Mouse (Mus musculus): ENCODE results near the gene Cd300lb. TPM values are rescaled to one million over a fixed set of nuclear protein-coding genes. Genes with fewer than 3 reads are reported as not detected.

Gene Cd300lb
- polyA plus RNA-seq (2014; fragmentation: Nextera tagmentation; extraction: Ambion mirVana): 0.21 TPM in 1 of 2 replicates, not detected in the other

DNA sequence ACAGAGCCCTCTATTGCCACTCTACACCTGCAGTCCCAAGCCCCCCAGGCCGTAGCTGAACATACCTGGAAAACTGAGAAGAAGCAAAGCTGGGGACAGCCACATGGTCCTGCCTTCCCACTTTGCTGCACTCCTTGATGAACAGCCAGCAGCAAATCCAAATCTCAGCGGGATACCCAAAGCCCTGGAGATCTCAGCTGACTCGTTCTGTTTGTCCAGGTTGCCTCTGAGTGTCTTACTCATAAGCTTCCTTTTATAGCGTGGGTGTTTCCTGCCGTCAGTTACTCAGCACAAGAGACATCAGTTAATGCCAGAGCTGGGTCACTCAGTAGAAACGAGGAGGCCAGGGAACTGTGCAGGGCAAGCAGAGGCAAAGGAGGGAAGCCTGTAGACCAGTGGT is at the start of gene Cd300lb:
Gene Cd300lb, minus strand, starts transcription at position 243 of the 400 bp plus-strand sequence.
- ATAC-seq (ENCODE audit: low FRiP score, low TSS enrichment): no peak
- 72% methylated on average over 6 of the region's 6 CpGs for WGBS
- H3K4me2 ChIP-seq (ENCODE audit: low read length): no peak within 1 kb of the TSS

DNA sequence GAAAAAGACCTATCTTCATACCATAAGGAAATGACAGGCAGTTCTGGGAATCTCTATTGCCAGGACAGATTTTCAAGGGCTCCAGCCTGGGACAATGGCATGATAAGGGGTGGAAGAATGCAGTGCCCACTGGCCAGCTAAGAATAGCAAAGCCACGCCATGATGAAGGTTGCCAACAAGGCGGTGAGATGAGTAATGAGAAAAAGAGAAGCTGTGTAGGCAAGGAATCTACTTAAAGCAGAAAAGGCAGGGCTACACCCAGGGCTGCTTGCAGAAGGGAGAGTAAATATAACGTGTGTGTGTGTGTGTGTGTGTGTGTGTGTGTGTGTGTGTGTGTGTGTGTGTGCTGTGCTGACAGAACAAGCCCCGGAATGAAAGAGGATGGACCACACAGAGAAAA is 47.7 kb upstream of the Cd300lb start:
- DNase-seq (no peak), ATAC-seq (ENCODE audit: low FRiP score, low TSS enrichment) (no peak)
- no peaks in the 10 kb centered on the region for H3K4me1 ChIP-seq (ENCODE audit: control insufficient read depth, insufficient read depth, low read length)
- WGBS: 88% methylated on average over 4 of the region's 4 CpGs
- H3K27ac ChIP-seq (replicated peaks; ENCODE audit: low read depth, low read length): no peak overlapping the region
- H3K9me3 ChIP-seq (ENCODE audit: control insufficient read depth, low read length): peaks cover 9% of the 10 kb centered on the region; the same call in 1 of the 2 replicates
- H3K27me3 ChIP-seq (ENCODE audit: control insufficient read depth, insufficient read depth, low read length): no peaks in the 10 kb centered on the region
- no peak overlapping the region for H3K9ac ChIP-seq (replicated peaks; ENCODE audit: low read length)
- no peak overlapping the region for H3K4me3 ChIP-seq (replicated peaks; ENCODE audit: low read depth, low read length)
- H3K36me3 ChIP-seq (ENCODE audit: control insufficient read depth, insufficient read depth, low read length): no peaks in the 10 kb centered on the region
- H3K4me2 ChIP-seq (ENCODE audit: low read length): no peak overlapping the region

More for the DNA sequence above, at the start of gene Cd300lb:
- no peak within 1 kb of the TSS for H3K27ac ChIP-seq (replicated peaks; ENCODE audit: low read depth, low read length)
- no peaks in the 10 kb centered on the region for H3K27me3 ChIP-seq (ENCODE audit: control insufficient read depth, insufficient read depth, low read length)
- no peak for DNase-seq
- no peak within 1 kb of the TSS for H3K4me3 ChIP-seq (replicated peaks; ENCODE audit: low read depth, low read length)
- no peaks in the 10 kb centered on the region for H3K4me1 ChIP-seq (ENCODE audit: control insufficient read depth, insufficient read depth, low read length)
- no peaks in the 10 kb centered on the region for H3K9me3 ChIP-seq (ENCODE audit: control insufficient read depth, low read length)
- no peaks in the 10 kb centered on the region for H3K36me3 ChIP-seq (ENCODE audit: control insufficient read depth, insufficient read depth, low read length)
- H3K9ac ChIP-seq (replicated peaks; ENCODE audit: low read length): no peak within 1 kb of the TSS

- no peak for DNase-seq
- WGBS: 81% methylated on average over 10 of the region's 10 CpGs
Observed at GRCm38 (mm10) chr11:114972726-114973125, 38.5 kb upstream of the Cd300lb start.

DNA sequence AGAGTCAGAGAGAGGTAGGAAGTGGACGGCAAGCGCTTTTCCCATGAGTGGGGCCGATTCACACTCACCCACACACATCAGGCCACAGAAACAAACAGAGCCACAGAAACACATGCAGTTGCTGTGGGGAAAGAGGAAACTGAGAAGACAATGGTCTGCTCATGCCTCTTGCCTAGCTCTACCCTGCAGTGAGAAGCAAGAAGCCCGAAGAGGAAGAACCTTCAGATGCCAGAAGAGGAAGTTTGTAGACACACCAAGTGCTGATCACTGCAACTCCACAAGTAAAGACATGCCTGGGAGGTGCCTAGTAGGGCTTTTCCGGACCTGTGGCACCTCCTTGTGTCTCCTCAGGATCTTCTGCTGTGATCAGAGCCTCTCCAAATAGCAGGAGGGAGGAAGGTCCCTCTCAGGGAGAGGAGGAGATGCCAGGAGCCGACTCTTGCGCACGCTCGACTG is 34.6 kb upstream of the Cd300lb start, which contains the start of gene Cd300c:
Gene Cd300c, minus strand, starts transcription at position 406 of the 456 bp plus-strand sequence.
- Histone ChIP-seq H3K27ac (replicated peaks; ENCODE audit: low read depth, low read length) (no peak within 1 kb of the TSS), H3K4me1 (ENCODE audit: control insufficient read depth, insufficient read depth, low read length) (no peaks in the 10 kb centered on the region), H3K36me3 (ENCODE audit: control insufficient read depth, insufficient read depth, low read length) (no peaks in the 10 kb centered on the region), H3K4me2 (ENCODE audit: low read length) (no peak within 1 kb of the TSS), H3K9me3 (ENCODE audit: control insufficient read depth, low read length) (no peaks in the 10 kb centered on the region), H3K4me3 (replicated peaks; ENCODE audit: low read depth, low read length) (no peak within 1 kb of the TSS), H3K27me3 (ENCODE audit: control insufficient read depth, insufficient read depth, low read length) (no peaks in the 10 kb centered on the region), H3K9ac (replicated peaks; ENCODE audit: low read length) (no peak within 1 kb of the TSS)
- ATAC-seq (ENCODE audit: low FRiP score, low TSS enrichment): no peak
- DNase-seq: no peak
- 81% methylated on average over 9 of the region's 9 CpGs for WGBS

More at GRCm38 (mm10) chr11:114972726-114973125, 38.5 kb upstream of the Cd300lb start:
- H3K36me3 ChIP-seq (ENCODE audit: control insufficient read depth, insufficient read depth, low read length): no peaks in the 10 kb centered on the region
- H3K4me3 ChIP-seq (replicated peaks; ENCODE audit: low read depth, low read length): no peak overlapping the region
- no peak overlapping the region for H3K27ac ChIP-seq (replicated peaks; ENCODE audit: low read depth, low read length)
- no peak for ATAC-seq (ENCODE audit: low FRiP score, low TSS enrichment)
- no peak overlapping the region for H3K9ac ChIP-seq (replicated peaks; ENCODE audit: low read length)
- H3K9me3 ChIP-seq (ENCODE audit: control insufficient read depth, low read length): no peaks in the 10 kb centered on the region
- no peaks in the 10 kb centered on the region for H3K27me3 ChIP-seq (ENCODE audit: control insufficient read depth, insufficient read depth, low read length)
- H3K4me2 ChIP-seq (ENCODE audit: low read length): no peak overlapping the region
- H3K4me1 ChIP-seq (ENCODE audit: control insufficient read depth, insufficient read depth, low read length): no peaks in the 10 kb centered on the region

- H3K9ac ChIP-seq (replicated peaks; ENCODE audit: low read length): no peak overlapping the region
- DNase-seq (no peak), ATAC-seq (ENCODE audit: low FRiP score, low TSS enrichment) (no peak)
- no peaks in the 10 kb centered on the region for H3K27me3 ChIP-seq (ENCODE audit: control insufficient read depth, insufficient read depth, low read length)
- no peaks in the 10 kb centered on the region for H3K9me3 ChIP-seq (ENCODE audit: control insufficient read depth, low read length)
- no peak overlapping the region for H3K27ac ChIP-seq (replicated peaks; ENCODE audit: low read depth, low read length)
- H3K4me3 ChIP-seq (replicated peaks; ENCODE audit: low read depth, low read length): no peak overlapping the region
- 66% methylated on average over 3 of the region's 3 CpGs for WGBS
- H3K4me2 ChIP-seq (ENCODE audit: low read length): no peak overlapping the region
- H3K36me3 ChIP-seq (ENCODE audit: control insufficient read depth, insufficient read depth, low read length): no peaks in the 10 kb centered on the region
- no peaks in the 10 kb centered on the region for H3K4me1 ChIP-seq (ENCODE audit: control insufficient read depth, insufficient read depth, low read length)
Observed at GRCm38 (mm10) chr11:114965182-114965828, 31.1 kb upstream of the Cd300lb start.

DNA sequence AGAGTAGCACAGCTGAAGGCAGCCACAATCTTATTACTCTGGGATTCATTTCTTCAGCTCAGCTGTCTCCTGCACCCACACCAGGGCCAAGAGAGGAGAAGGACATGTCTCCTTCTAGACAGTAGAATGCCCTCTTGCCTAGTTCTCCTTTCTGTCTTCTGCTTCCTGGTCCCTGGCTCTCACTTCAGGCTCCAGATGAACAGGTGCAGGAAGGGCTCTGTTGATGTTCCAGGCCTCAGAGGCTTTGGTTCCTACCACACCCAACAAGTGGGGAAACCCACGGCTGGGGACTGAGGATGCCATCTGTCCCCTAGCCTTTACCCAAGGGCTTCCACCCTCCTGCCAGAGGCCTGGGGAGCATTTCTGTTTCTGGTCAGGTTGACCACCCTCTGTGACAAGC is 26.2 kb upstream of the Cd300lb start:
- no peak for DNase-seq
- Histone ChIP-seq H3K4me2 (ENCODE audit: low read length) (no peak overlapping the region), H3K36me3 (ENCODE audit: control insufficient read depth, insufficient read depth, low read length) (no peaks in the 10 kb centered on the region), H3K4me1 (ENCODE audit: control insufficient read depth, insufficient read depth, low read length) (no peaks in the 10 kb centered on the region), H3K4me3 (replicated peaks; ENCODE audit: low read depth, low read length) (no peak overlapping the region), H3K9me3 (ENCODE audit: control insufficient read depth, low read length) (no peaks in the 10 kb centered on the region), H3K9ac (replicated peaks; ENCODE audit: low read length) (no peak overlapping the region), H3K27me3 (ENCODE audit: control insufficient read depth, insufficient read depth, low read length) (no peaks in the 10 kb centered on the region), H3K27ac (replicated peaks; ENCODE audit: low read depth, low read length) (no peak overlapping the region)
- ATAC-seq (ENCODE audit: low FRiP score, low TSS enrichment): no peak
- 72% methylated on average over 1 of the region's 1 CpGs for WGBS

DNA sequence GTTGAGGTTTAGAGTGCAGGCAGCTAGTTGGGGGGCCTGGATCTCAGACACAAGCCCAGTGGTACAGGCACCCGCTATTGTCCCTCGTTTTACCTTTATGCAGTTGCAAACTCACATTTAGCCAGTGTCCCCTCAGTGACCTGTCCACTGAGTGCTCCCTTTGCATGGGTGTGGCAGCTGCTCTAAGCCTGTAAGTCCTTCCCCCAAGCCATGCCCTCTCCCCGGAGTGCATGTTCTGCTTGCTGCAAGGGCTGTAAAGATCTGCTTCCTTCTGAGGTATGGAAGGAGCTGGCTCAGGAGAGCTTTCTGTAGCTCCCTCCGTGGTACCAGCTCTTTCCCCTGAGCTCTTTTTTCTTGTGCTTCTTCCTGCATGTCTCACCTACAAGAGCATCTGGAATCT is 595 bp downstream of the Cd300lb start:
- ATAC-seq (ENCODE audit: low FRiP score, low TSS enrichment) (no peak), DNase-seq (no peak)
- H3K4me2 ChIP-seq (ENCODE audit: low read length): no peak overlapping the region
- H3K27me3 ChIP-seq (ENCODE audit: control insufficient read depth, insufficient read depth, low read length): no peaks in the 10 kb centered on the region
- no peak overlapping the region for H3K27ac ChIP-seq (replicated peaks; ENCODE audit: low read depth, low read length)
- H3K9ac ChIP-seq (replicated peaks; ENCODE audit: low read length): no peak overlapping the region
- no peaks in the 10 kb centered on the region for H3K9me3 ChIP-seq (ENCODE audit: control insufficient read depth, low read length)
- no peaks in the 10 kb centered on the region for H3K36me3 ChIP-seq (ENCODE audit: control insufficient read depth, insufficient read depth, low read length)
- H3K4me1 ChIP-seq (ENCODE audit: control insufficient read depth, insufficient read depth, low read length): no peaks in the 10 kb centered on the region
- WGBS: 84% methylated on average over 4 of the region's 4 CpGs
- H3K4me3 ChIP-seq (replicated peaks; ENCODE audit: low read depth, low read length): no peak overlapping the region

DNA sequence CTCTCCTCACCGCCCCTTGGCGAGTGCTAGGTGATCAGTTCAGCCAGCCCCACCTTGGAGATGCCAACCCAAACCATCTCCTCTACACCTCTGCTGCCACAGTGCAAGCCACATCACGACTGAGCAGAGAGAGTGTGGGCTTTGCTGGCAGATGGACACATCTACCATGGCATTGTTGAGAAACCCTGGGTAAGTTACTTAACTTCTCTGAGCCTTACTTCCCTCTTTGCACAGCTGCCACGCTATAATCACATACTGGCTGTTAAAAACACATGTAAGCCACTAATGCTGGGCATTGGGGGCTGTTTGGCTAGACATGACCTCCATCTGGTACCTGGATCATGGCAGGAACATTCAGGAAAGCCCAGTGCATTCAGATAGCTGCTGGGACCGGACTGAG is 3.1 kb downstream of the Cd300lb start:
- H3K4me2 ChIP-seq (ENCODE audit: low read length): no peak overlapping the region
- H3K9me3 ChIP-seq (ENCODE audit: control insufficient read depth, low read length): no peaks in the 10 kb centered on the region
- 80% methylated on average over 5 of the region's 5 CpGs for WGBS

DNA sequence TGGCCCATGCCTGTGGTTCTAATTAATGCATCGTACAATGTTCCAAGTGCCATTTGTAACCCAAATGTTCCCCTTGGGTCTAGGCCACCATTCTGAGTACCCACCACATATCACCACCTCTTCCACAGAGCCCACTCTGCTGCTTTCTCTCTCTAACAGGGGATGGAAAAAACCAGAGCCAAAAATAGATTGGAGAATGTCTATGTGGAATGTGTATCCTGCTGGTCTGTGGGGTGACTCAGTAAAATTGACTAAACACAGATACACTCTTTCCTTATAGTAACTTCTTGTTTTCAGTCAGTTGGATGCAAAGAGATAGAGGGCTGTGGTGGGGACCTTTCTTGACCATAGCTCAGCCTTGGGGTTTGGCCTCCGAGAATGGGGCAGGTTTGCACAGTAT is 4.6 kb downstream of the Cd300lb start:
- Histone ChIP-seq H3K27ac (replicated peaks; ENCODE audit: low read depth, low read length) (no peak overlapping the region), H3K9ac (replicated peaks; ENCODE audit: low read length) (no peak overlapping the region), H3K4me3 (replicated peaks; ENCODE audit: low read depth, low read length) (no peak overlapping the region), H3K27me3 (ENCODE audit: control insufficient read depth, insufficient read depth, low read length) (no peaks in the 10 kb centered on the region), H3K4me1 (ENCODE audit: control insufficient read depth, insufficient read depth, low read length) (no peaks in the 10 kb centered on the region), H3K36me3 (ENCODE audit: control insufficient read depth, insufficient read depth, low read length) (no peaks in the 10 kb centered on the region), H3K4me2 (ENCODE audit: low read length) (no peak overlapping the region), H3K9me3 (ENCODE audit: control insufficient read depth, low read length) (no peaks in the 10 kb centered on the region)
- ATAC-seq (ENCODE audit: low FRiP score, low TSS enrichment): no peak
- WGBS: 92% methylated on average over 2 of the region's 2 CpGs
- DNase-seq: no peak

More for the DNA sequence above, 3.1 kb downstream of the Cd300lb start:
- ATAC-seq (ENCODE audit: low FRiP score, low TSS enrichment): no peak
- Histone ChIP-seq H3K27ac (replicated peaks; ENCODE audit: low read depth, low read length) (no peak overlapping the region), H3K4me1 (ENCODE audit: control insufficient read depth, insufficient read depth, low read length) (no peaks in the 10 kb centered on the region), H3K9ac (replicated peaks; ENCODE audit: low read length) (no peak overlapping the region), H3K36me3 (ENCODE audit: control insufficient read depth, insufficient read depth, low read length) (no peaks in the 10 kb centered on the region), H3K27me3 (ENCODE audit: control insufficient read depth, insufficient read depth, low read length) (no peaks in the 10 kb centered on the region), H3K4me3 (replicated peaks; ENCODE audit: low read depth, low read length) (no peak overlapping the region)
- DNase-seq: no peak

All from midbrain, embryonic 14.5 days (tissue).